Mouse (Mus musculus): ENCODE results near the gene Strbp.

Strbp gene

GRCm38 (mm10) chr2:37442611-37443591, 260.8 kb downstream of the Strbp start, which contains the start of the genes Zbtb26, Zbtb6 and Rabgap1:
Gene Zbtb26, minus strand, starts transcription at chr2:37443135.
Gene Zbtb6, minus strand, starts transcription at chr2:37443171.
Gene Rabgap1, plus strand, starts transcription at chr2:37443279.
- intact Hi-C loops (cut with DNase I): no loop called here

Small RNA genes lying within 50 kb of the gene (microRNA-seq; reads per million reads assigned to microRNA genes)
- 0 reads per million in 2 experiments for gene Mir5128
